Mouse (Mus musculus) liver, embryonic 13.5 days (tissue): ENCODE data around the gene Crebl2. TPM values are rescaled to one million over a fixed set of nuclear protein-coding genes. Genes with fewer than 3 reads are reported as not detected.

ENCODE experiments used
- ATAC-seq: fragments of 200-750 bp; cut with Nextera tagmentation; 2 replicates; pipeline ENCODE4 v1.8.0; 2017; ENCODE audit warnings: low read depth, mild to moderate bottlenecking, moderate number of reproducible peaks, moderate library complexity
- DNase-seq: peaks from one replicate; pipeline ENCODE4 v3.0.0; 2022
- H3K27ac ChIP-seq: fragments of 300-500 bp; sonication (generic); 2 replicates; pipeline ENCODE4 v1.5.1; 2015; ENCODE audit warnings: moderate library complexity, mild to moderate bottlenecking, inconsistent platforms
- H3K27me3 ChIP-seq: fragments of 300-500 bp; sonication (generic); 2 replicates; pipeline ENCODE4 v1.6.1; 2015; ENCODE audit warnings: mild to moderate bottlenecking, inconsistent platforms
- H3K36me3 ChIP-seq: fragments of 300-500 bp; sonication (generic); 2 replicates; pipeline ENCODE4 v1.6.1; 2015; ENCODE audit warnings: mild to moderate bottlenecking, inconsistent platforms
- H3K4me1 ChIP-seq: fragments of 300-500 bp; sonication (generic); replicated peaks from 2 replicates; pipeline ENCODE4 v1.6.1; 2015; ENCODE audit warnings: inconsistent platforms
- H3K4me2 ChIP-seq: fragments of 300-500 bp; sonication (generic); 2 replicates; pipeline ENCODE4 v1.6.1; 2015; ENCODE audit warnings: inconsistent platforms, mild to moderate bottlenecking, moderate library complexity
- H3K4me3 ChIP-seq: fragments of 300-500 bp; sonication (generic); replicated peaks from 2 replicates; pipeline ENCODE4 v1.5.1; 2015; ENCODE audit warnings: mild to moderate bottlenecking, inconsistent platforms
- H3K9ac ChIP-seq: fragments of 300-500 bp; sonication (generic); 2 replicates; pipeline ENCODE4 v1.6.1; 2015; ENCODE audit warnings: mild to moderate bottlenecking, inconsistent platforms
- H3K9me3 ChIP-seq: fragments of 300-500 bp; sonication (generic); replicated peaks from 2 replicates; pipeline ENCODE4 v1.6.1; 2016; ENCODE audit warnings: inconsistent platforms
- WGBS: fragments of 180-500 bp; shearing (Covaris S2); methylation state at CpG from one replicate; pipeline ENCODE4 v1.1.7; 2015; ENCODE audit not compliant: insufficient replicate concordance; 5-methylcytosine and 5-hydroxymethylcytosine counted together
- polyA plus RNA-seq: library from polyadenylated mRNA; unstranded; fragments of >200 nt; fragmentation: Nextera tagmentation; extraction: Ambion mirVana; gene quantifications from 2 replicates; pipeline ENCODE4 v1.2.1, GENCODE M21; 2015

The Crebl2 gene
- polyA plus RNA-seq, 1 experiment from 2014 or later, result 1.3 TPM

GRCm38 (mm10) chr6:134890436-134890835 is 60.5 kb downstream of the Crebl2 start:
- Histone ChIP-seq H3K9ac (no peak overlapping the region), H3K4me3 (no peak overlapping the region), H3K36me3 (no peaks in the 10 kb centered on the region), H3K27me3 (peaks cover 10% of the 10 kb centered on the region), H3K4me2 (no peak overlapping the region), H3K4me1 (0 out of 2 replicates have a peak, but pooled peaks cover 8% of the 10 kb centered on the region), H3K9me3 (no peaks in the 10 kb centered on the region), H3K27ac (no peak overlapping the region)
- ATAC-seq (no peak), DNase-seq (no peak)
- 64% methylated on average over 7 of the region's 7 CpGs for WGBS

- no peaks in the 10 kb centered on the region for H3K27me3 ChIP-seq
- H3K9me3 ChIP-seq, result no peaks in the 10 kb centered on the region
- WGBS, result 43% methylated on average over 15 of the region's 15 CpGs
- peak overlapping the region; percentile 75 for H3K4me3 ChIP-seq
- H3K4me2 ChIP-seq, result peak overlapping the region; percentile 85
- H3K36me3 ChIP-seq, result no peaks in the 10 kb centered on the region
- peak; percentile 22 for DNase-seq
- peaks cover 40% of the 10 kb centered on the region for H3K4me1 ChIP-seq
- H3K9ac ChIP-seq, result peak overlapping the region; percentile 86
- peak overlapping the region; percentile 99 for H3K27ac ChIP-seq
- no peak for ATAC-seq
Measured at GRCm38 (mm10) chr6:134896570-134897436, 66.8 kb downstream of the Crebl2 start.

- H3K4me2 ChIP-seq, result peak overlapping the region; percentile 85
- peak overlapping the region; percentile 86 for H3K9ac ChIP-seq
- H3K27me3 ChIP-seq, result no peaks in the 10 kb centered on the region
- no peaks in the 10 kb centered on the region for H3K36me3 ChIP-seq
- H3K4me3 ChIP-seq, result peak overlapping the region; percentile 75
- H3K4me1 ChIP-seq, result peaks cover 47% of the 10 kb centered on the region
- DNase-seq (peak; percentile 92), ATAC-seq (peak; percentile 90)
- H3K9me3 ChIP-seq, result no peaks in the 10 kb centered on the region
- WGBS, result under 1% methylated on average over 38 of the region's 38 CpGs
- H3K27ac ChIP-seq, result peak overlapping the region; percentile 99
Measured at GRCm38 (mm10) chr6:134897443-134898094, 67.6 kb downstream of the Crebl2 start.

DNA sequence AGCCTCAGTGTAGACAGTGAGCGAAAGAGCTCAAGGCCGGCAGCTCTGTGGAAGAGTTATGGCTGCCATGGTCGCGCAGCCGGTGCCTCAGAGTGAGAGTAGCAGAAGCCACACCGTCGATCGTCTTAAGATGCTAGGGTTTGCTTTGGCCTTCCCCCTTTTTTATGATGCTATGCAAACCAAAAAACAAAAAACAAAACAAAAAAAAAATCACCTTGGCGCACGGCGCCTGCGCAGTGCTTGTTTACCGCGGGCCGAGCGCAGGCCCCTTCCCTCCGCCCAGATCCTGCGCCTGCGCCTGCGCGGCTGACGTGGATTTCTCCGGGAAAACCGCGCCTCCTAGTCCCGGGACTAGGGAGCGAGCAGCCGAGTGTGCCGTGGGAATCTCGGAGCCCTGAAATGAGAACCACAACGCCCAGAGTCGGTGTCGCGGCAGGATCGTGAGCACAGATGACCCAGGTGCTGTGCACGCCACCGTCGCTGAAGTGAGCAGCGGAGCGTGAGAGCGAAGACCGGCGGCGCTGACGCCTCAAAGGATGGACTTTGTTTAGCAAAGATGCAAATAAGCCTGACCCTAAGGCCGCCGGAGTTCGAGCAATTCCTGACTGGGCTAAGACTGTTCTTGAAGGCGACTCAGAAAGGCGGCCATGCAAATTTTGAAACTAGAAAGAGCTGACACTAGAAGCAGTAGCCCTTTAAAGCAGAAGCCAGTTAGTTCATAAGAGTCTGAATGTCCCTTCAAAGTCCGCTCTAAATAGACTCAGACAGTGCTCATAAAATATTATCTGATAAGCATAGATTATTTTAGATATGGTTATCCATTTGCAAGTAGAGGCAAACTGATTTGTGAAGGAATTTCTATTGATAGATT is 68.4 kb downstream of the Crebl2 start, which contains the start of gene Gpr19:
Gene Gpr19 (minus strand): TSS at position 484 of the 871 bp plus-strand sequence.
- ATAC-seq, result peak; percentile 90
- Histone ChIP-seq H3K36me3 (no peaks in the 10 kb centered on the region), H3K4me3 (peak within 1 kb of the TSS; percentile 75), H3K4me2 (peak within 1 kb of the TSS; percentile 85), H3K9me3 (no peaks in the 10 kb centered on the region), H3K9ac (peak within 1 kb of the TSS; percentile 86), H3K4me1 (peaks cover 52% of the 10 kb centered on the region), H3K27me3 (no peaks in the 10 kb centered on the region), H3K27ac (peak within 1 kb of the TSS; percentile 99)
- DNase-seq, result peak; percentile 80
- WGBS, result under 1% methylated on average over 51 of the region's 51 CpGs

DNA sequence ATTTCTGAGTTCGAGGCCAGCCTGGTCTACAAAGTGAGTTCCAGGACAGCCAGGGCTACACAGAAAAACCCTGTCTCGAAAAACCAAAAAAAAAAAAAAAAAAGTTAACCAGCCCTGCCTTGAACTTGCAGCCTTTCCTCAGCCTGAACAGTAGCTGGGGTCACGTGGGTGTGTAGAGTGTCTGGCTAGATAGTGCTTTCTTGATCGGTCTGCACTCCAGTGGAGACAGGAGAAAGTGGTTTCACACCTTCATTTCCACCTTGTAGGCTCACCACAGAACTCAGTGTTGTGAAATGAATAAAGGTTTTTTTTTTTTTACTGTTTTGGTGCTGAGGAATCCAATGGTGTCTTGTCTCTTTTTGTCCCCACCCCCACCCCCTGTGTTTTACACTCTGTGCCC is 73.4 kb downstream of the Crebl2 start:
- H3K4me2 ChIP-seq, result no peak overlapping the region
- WGBS, result 50% methylated on average over 4 of the region's 4 CpGs
- H3K4me1 ChIP-seq, result peaks cover 50% of the 10 kb centered on the region
- H3K27me3 ChIP-seq, result no peaks in the 10 kb centered on the region
- no peak for ATAC-seq
- no peaks in the 10 kb centered on the region for H3K9me3 ChIP-seq
- H3K4me3 ChIP-seq, result no peak overlapping the region
- H3K9ac ChIP-seq, result no peak overlapping the region
- no peak for DNase-seq
- no peaks in the 10 kb centered on the region for H3K36me3 ChIP-seq
- 0 out of 2 replicates have a peak overlapping the region, but pooled peaks have one; percentile 76 for H3K27ac ChIP-seq

- 76% methylated on average over 10 of the region's 10 CpGs for WGBS
- Histone ChIP-seq H3K4me3 (no peak overlapping the region), H3K9ac (no peak overlapping the region)
Measured at GRCm38 (mm10) chr6:134903891-134904884, 74.2 kb downstream of the Crebl2 start.

DNA sequence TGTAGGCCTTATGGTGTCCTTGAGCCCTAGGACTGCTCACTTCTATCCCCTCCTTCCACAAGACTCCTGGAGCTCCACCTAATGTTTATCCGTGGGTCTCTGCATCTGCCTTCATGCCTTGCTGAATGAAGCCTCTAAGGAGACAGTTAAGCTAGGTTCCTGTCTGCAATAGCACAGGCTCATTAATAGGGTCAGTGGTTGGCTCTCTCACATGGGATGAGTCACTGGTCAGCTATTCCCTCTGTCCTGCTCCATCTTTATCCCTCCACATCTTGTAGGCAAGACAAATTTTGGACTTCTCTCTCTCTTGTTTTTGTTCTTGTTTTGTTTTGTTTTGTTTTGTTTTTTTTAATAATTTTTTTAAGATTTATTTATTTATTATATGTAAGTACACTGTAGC is 75.9 kb downstream of the Crebl2 start:
- Histone ChIP-seq H3K27me3 (no peaks in the 10 kb centered on the region), H3K4me2 (no peak overlapping the region), H3K4me1 (peaks cover 36% of the 10 kb centered on the region), H3K9me3 (no peaks in the 10 kb centered on the region), H3K36me3 (no peaks in the 10 kb centered on the region), H3K9ac (no peak overlapping the region), H3K4me3 (no peak overlapping the region), H3K27ac (no peak overlapping the region)
- DNase-seq (no peak), ATAC-seq (no peak)
- 82% methylated on average over 1 of the region's 1 CpGs for WGBS

More at GRCm38 (mm10) chr6:134903891-134904884, 74.2 kb downstream of the Crebl2 start:
- DNase-seq, result no peak
- peak; percentile 82 for ATAC-seq
- peaks cover 47% of the 10 kb centered on the region for H3K4me1 ChIP-seq
- no peaks in the 10 kb centered on the region for H3K36me3 ChIP-seq
- peak overlapping the region; percentile 76 for H3K27ac ChIP-seq
- no peaks in the 10 kb centered on the region for H3K9me3 ChIP-seq
- H3K4me2 ChIP-seq, result no peak overlapping the region
- no peaks in the 10 kb centered on the region for H3K27me3 ChIP-seq

Other genes with a start within 250 kb of the Crebl2 start
- 0.54 and 0.64 TPM in 2 replicates for gene Mansc1, start 197.7 kb upstream of the Crebl2 start, polyA plus RNA-seq
- gene Borcs5, start 190.6 kb upstream of the Crebl2 start, polyA plus RNA-seq, result 11.3 and 11.9 TPM in 2 replicates
- 3.7 and 4.7 TPM in 2 replicates for gene Dusp16, start 37.5 kb upstream of the Crebl2 start, polyA plus RNA-seq
- gene Gpr19, start 68.4 kb downstream of the Crebl2 start, polyA plus RNA-seq, result 5.3 and 6.0 TPM in 2 replicates
- 13.0 and 14.2 TPM in 2 replicates for gene Cdkn1b, start 90.2 kb downstream of the Crebl2 start, polyA plus RNA-seq
- 2.1 and 2.2 TPM in 2 replicates for gene Apold1, start 151.6 kb downstream of the Crebl2 start, polyA plus RNA-seq
- gene Ddx47, start 181.5 kb downstream of the Crebl2 start, polyA plus RNA-seq, result 75.7 and 82.8 TPM in 2 replicates
- gene Gprc5a, start 235.5 kb downstream of the Crebl2 start, polyA plus RNA-seq, result 0.35 and 0.46 TPM in 2 replicates